Mouse (Mus musculus) midbrain, embryonic 14.5 days (tissue): ENCODE data around the gene Col2a1. TPM values are rescaled to one million over a fixed set of nuclear protein-coding genes. Genes with fewer than 3 reads are reported as not detected.

Source experiments
- ATAC-seq: fragments of 200-750 bp; cut with Nextera tagmentation; 2 replicates; pipeline ENCODE4 v1.8.0; 2017; ENCODE audit warnings: moderate number of reproducible peaks, moderate library complexity; ENCODE audit not compliant: low FRiP score, low TSS enrichment
- DNase-seq: peaks from one replicate; pipeline ENCODE4 v3.0.0-alpha.2; 2015
- H3K27ac ChIP-seq: fragments of 300-500 bp; sonication (generic); replicated peaks from 2 replicates; pipeline ENCODE4 v1.5.1; 2014; ENCODE audit warnings: mild to moderate bottlenecking, low read depth, low read length, moderate library complexity
- H3K27me3 ChIP-seq: fragments of 300-500 bp; sonication (generic); 2 replicates; pipeline ENCODE4 v1.6.1; 2014; ENCODE audit warnings: low read length, control low read depth, mixed read lengths; ENCODE audit not compliant: control insufficient read depth, insufficient read depth
- H3K36me3 ChIP-seq: fragments of 300-500 bp; sonication (generic); 2 replicates; pipeline ENCODE4 v1.6.1; 2014; ENCODE audit warnings: low read length, control low read depth; ENCODE audit not compliant: control insufficient read depth, insufficient read depth
- H3K4me1 ChIP-seq: fragments of 300-500 bp; sonication (generic); 2 replicates; pipeline ENCODE4 v1.6.1; 2014; ENCODE audit warnings: mild to moderate bottlenecking, antibody characterized with exemption, low read length, control low read depth; ENCODE audit not compliant: control insufficient read depth, insufficient read depth
- H3K4me2 ChIP-seq: fragments of 300-500 bp; sonication (generic); 2 replicates; pipeline ENCODE4 v1.6.1; 2014; ENCODE audit warnings: mild to moderate bottlenecking, low read length, moderate library complexity
- H3K4me3 ChIP-seq: fragments of 300-500 bp; sonication (generic); replicated peaks from 2 replicates; pipeline ENCODE4 v1.5.1; 2014; ENCODE audit warnings: low read depth, low read length
- H3K9ac ChIP-seq: fragments of 300-500 bp; sonication (generic); replicated peaks from 2 replicates; pipeline ENCODE4 v1.6.1; 2014; ENCODE audit warnings: mild to moderate bottlenecking, low read length, moderate library complexity
- H3K9me3 ChIP-seq: fragments of 300-500 bp; sonication (generic); 2 replicates; pipeline ENCODE4 v1.6.1; 2016; ENCODE audit warnings: low read length, control low read depth, mixed read lengths; ENCODE audit not compliant: control insufficient read depth
- WGBS: fragments of 180-500 bp; shearing (Covaris S2); extraction: QIAGEN DNeasy Blood & Tissue Kit; methylation state at CpG from one replicate; pipeline ENCODE4 v1.1.7; 2014; 5-methylcytosine and 5-hydroxymethylcytosine counted together
- polyA plus RNA-seq: library from polyadenylated mRNA; unstranded; fragments of >200 nt; fragmentation: Nextera tagmentation; extraction: Ambion mirVana; gene quantifications from 2 replicates; pipeline ENCODE4 v1.2.1, GENCODE M21; 2014

Gene Col2a1
- polyA plus RNA-seq, 1 experiment from 2014 or later: 45.2 TPM

- H3K4me2 ChIP-seq: no peak overlapping the region
- no peaks in the 10 kb centered on the region for H3K27me3 ChIP-seq
- H3K4me1 ChIP-seq: no peaks in the 10 kb centered on the region
- 83% methylated on average over 6 of the region's 6 CpGs for WGBS
- no peak overlapping the region for H3K4me3 ChIP-seq
- no peak overlapping the region for H3K27ac ChIP-seq
- no peaks in the 10 kb centered on the region for H3K9me3 ChIP-seq
- no peak for ATAC-seq
- no peaks in the 10 kb centered on the region for H3K36me3 ChIP-seq
- no peak overlapping the region for H3K9ac ChIP-seq
- no peak for DNase-seq
These were observed 76.7 kb downstream of the Col2a1 start for GRCm38 (mm10) chr15:97927821-97928220.

GRCm38 (mm10) chr15:97927018-97927417, 77.5 kb downstream of the Col2a1 start:
- DNase-seq (no peak), ATAC-seq (no peak)
- H3K27ac ChIP-seq: no peak overlapping the region
- H3K36me3 ChIP-seq: no peaks in the 10 kb centered on the region
- no peaks in the 10 kb centered on the region for H3K4me1 ChIP-seq
- no peak overlapping the region for H3K4me3 ChIP-seq
- no peaks in the 10 kb centered on the region for H3K9me3 ChIP-seq
- no peak overlapping the region for H3K4me2 ChIP-seq
- no peaks in the 10 kb centered on the region for H3K27me3 ChIP-seq
- WGBS: 70% methylated on average over 4 of the region's 4 CpGs
- H3K9ac ChIP-seq: no peak overlapping the region

Other genes starting within 250 kb of the Col2a1 start
- 7.2 and 8.8 TPM in 2 replicates for gene Rapgef3, start 236.7 kb downstream of the Col2a1 start, polyA plus RNA-seq
- 72.9 and 100 TPM in 2 replicates for gene Slc48a1, start 226.2 kb downstream of the Col2a1 start, polyA plus RNA-seq
- gene Hdac7, start 160.2 kb downstream of the Col2a1 start, polyA plus RNA-seq: 29.8 and 30.5 TPM in 2 replicates
- gene Vdr, start 94.1 kb downstream of the Col2a1 start, polyA plus RNA-seq: not detected in 2 replicates
- gene Tmem106c, start 40.5 kb downstream of the Col2a1 start, polyA plus RNA-seq: 52.3 and 63.6 TPM in 2 replicates
- gene Pfkm, start 87.9 kb upstream of the Col2a1 start, polyA plus RNA-seq: 72.4 and 80.5 TPM in 2 replicates
- 26.1 and 27.2 TPM in 2 replicates for gene Senp1, start 89.0 kb upstream of the Col2a1 start, polyA plus RNA-seq
- gene Asb8, start 160.9 kb upstream of the Col2a1 start, polyA plus RNA-seq: 65.9 and 71.8 TPM in 2 replicates
- gene Ccdc184, start 162.5 kb upstream of the Col2a1 start, polyA plus RNA-seq: 98.5 and 102 TPM in 2 replicates
- gene Olfr288, start 190.8 kb upstream of the Col2a1 start, polyA plus RNA-seq: not detected in 2 replicates
- not detected in 2 replicates for gene Gm44579, start 216.3 kb upstream of the Col2a1 start, polyA plus RNA-seq
- gene Olfr287, start 216.4 kb upstream of the Col2a1 start, polyA plus RNA-seq: 0.17 TPM in 1 of 2 replicates, not detected in the other
- gene Olfr286, start 229.8 kb upstream of the Col2a1 start, polyA plus RNA-seq: not detected in 2 replicates